Mouse (Mus musculus) midbrain, embryonic 13.5 days (tissue): ENCODE measurements around the gene Ctnna2. TPM values are rescaled to one million over a fixed set of nuclear protein-coding genes. Genes with fewer than 3 reads are reported as not detected.

Source experiments
- ATAC-seq: fragments of 200-750 bp; cut with Nextera tagmentation; 2 replicates; pipeline ENCODE4 v1.8.0; 2017; ENCODE audit warnings: mild to moderate bottlenecking, moderate TSS enrichment, moderate library complexity
- H3K27ac ChIP-seq: fragments of 300-500 bp; sonication (generic); 2 replicates; pipeline ENCODE4 v1.5.1; 2015; ENCODE audit warnings: inconsistent platforms, mild to moderate bottlenecking, moderate library complexity
- H3K27me3 ChIP-seq: fragments of 300-500 bp; sonication (generic); 2 replicates; pipeline ENCODE4 v1.6.1; 2015; ENCODE audit warnings: mild to moderate bottlenecking, inconsistent platforms
- H3K36me3 ChIP-seq: fragments of 300-500 bp; sonication (generic); 2 replicates; pipeline ENCODE4 v1.6.1; 2015; ENCODE audit warnings: mild to moderate bottlenecking, inconsistent platforms
- H3K4me1 ChIP-seq: fragments of 300-500 bp; sonication (generic); replicated peaks from 2 replicates; pipeline ENCODE4 v1.6.1; 2015; ENCODE audit warnings: inconsistent platforms
- H3K4me2 ChIP-seq: fragments of 300-500 bp; sonication (generic); replicated peaks from 2 replicates; pipeline ENCODE4 v1.6.1; 2015; ENCODE audit warnings: moderate library complexity, mild to moderate bottlenecking, inconsistent platforms
- H3K4me3 ChIP-seq: fragments of 300-500 bp; sonication (generic); replicated peaks from 2 replicates; pipeline ENCODE4 v1.5.1; 2015; ENCODE audit warnings: mild to moderate bottlenecking, inconsistent platforms
- H3K9ac ChIP-seq: fragments of 300-500 bp; sonication (generic); replicated peaks from 2 replicates; pipeline ENCODE4 v1.6.1; 2015; ENCODE audit warnings: mild to moderate bottlenecking, inconsistent platforms
- H3K9me3 ChIP-seq: fragments of 300-500 bp; sonication (generic); 2 replicates; pipeline ENCODE4 v1.6.1; 2016; ENCODE audit warnings: mild to moderate bottlenecking, inconsistent platforms
- WGBS: fragments of 180-500 bp; shearing (Covaris S2); methylation state at CpG from one replicate; pipeline ENCODE4 v1.1.7; 2015; 5-methylcytosine and 5-hydroxymethylcytosine counted together
- polyA plus RNA-seq: library from polyadenylated mRNA; unstranded; fragments of >200 nt; fragmentation: Nextera tagmentation; extraction: Ambion mirVana; gene quantifications from 2 replicates; pipeline ENCODE4 v1.2.1, GENCODE M21; 2015

The Ctnna2 gene
- polyA plus RNA-seq, 1 experiment from 2014 or later: 137 TPM

- Histone ChIP-seq H3K9ac (no peak overlapping the region), H3K9me3 (no peaks in the 10 kb centered on the region), H3K4me1 (0 out of 2 replicates have a peak, but pooled peaks cover 2% of the 10 kb centered on the region), H3K27ac (no peak overlapping the region), H3K4me3 (no peak overlapping the region), H3K36me3 (no peaks in the 10 kb centered on the region), H3K27me3 (no peaks in the 10 kb centered on the region), H3K4me2 (no peak overlapping the region)
- ATAC-seq: no peak
- WGBS: 75% methylated on average over 4 of the region's 4 CpGs
These were observed 793.7 kb downstream of the Ctnna2 start for GRCm38 (mm10) chr6:77185751-77186150.

GRCm38 (mm10) chr6:77184896-77185295 is 794.6 kb downstream of the Ctnna2 start:
- H3K4me2 ChIP-seq: no peak overlapping the region
- H3K4me1 ChIP-seq: 0 out of 2 replicates have a peak, but pooled peaks cover 2% of the 10 kb centered on the region
- no peak overlapping the region for H3K27ac ChIP-seq
- 74% methylated on average over 2 of the region's 2 CpGs for WGBS
- no peaks in the 10 kb centered on the region for H3K9me3 ChIP-seq
- H3K4me3 ChIP-seq: no peak overlapping the region
- H3K27me3 ChIP-seq: no peaks in the 10 kb centered on the region
- H3K36me3 ChIP-seq: no peaks in the 10 kb centered on the region
- H3K9ac ChIP-seq: no peak overlapping the region
- ATAC-seq: no peak

GRCm38 (mm10) chr6:77175764-77176163 is 803.7 kb downstream of the Ctnna2 start:
- Histone ChIP-seq H3K4me1 (no peaks in the 10 kb centered on the region), H3K9ac (no peak overlapping the region), H3K27me3 (no peaks in the 10 kb centered on the region), H3K4me2 (no peak overlapping the region), H3K27ac (no peak overlapping the region), H3K4me3 (no peak overlapping the region), H3K9me3 (no peaks in the 10 kb centered on the region), H3K36me3 (no peaks in the 10 kb centered on the region)
- ATAC-seq: no peak
- WGBS: 83% methylated on average over 4 of the region's 4 CpGs

- H3K9ac ChIP-seq: no peak overlapping the region
- no peak for ATAC-seq
These were observed 822.5 kb downstream of the Ctnna2 start for GRCm38 (mm10) chr6:77157028-77157427.

DNA sequence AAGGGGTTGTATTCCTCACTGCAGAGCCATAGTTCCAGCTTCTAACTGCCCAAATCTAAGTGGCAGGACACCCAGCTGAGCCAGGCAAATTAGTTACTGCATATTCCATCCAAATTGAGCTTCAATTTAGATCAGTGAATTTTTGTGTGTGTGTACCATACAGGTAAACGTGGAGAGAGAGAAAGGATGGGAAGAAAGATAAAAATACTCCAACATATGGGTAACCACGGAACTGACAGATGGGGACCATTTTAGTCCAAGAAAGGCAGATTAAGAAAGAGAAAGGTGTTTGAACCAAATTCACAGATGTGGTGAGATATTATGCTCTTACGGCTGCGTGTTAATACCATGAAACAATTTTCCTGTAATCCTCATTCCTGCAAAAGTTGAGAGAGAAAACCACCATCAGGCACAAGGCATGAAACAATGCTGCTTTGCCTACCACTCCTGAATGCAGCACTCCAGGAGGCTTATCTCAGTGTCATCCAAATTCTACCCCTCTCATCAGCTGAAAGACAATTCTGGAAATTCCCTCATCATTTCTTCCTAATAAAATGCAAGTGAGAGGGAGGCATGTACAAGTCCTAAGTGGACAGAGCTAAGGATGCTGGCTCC is 840.1 kb downstream of the Ctnna2 start:
- no peak for ATAC-seq
- Histone ChIP-seq H3K9me3 (no peaks in the 10 kb centered on the region), H3K9ac (no peak overlapping the region), H3K4me1 (no peaks in the 10 kb centered on the region), H3K4me3 (no peak overlapping the region), H3K27ac (no peak overlapping the region), H3K27me3 (no peaks in the 10 kb centered on the region), H3K36me3 (no peaks in the 10 kb centered on the region), H3K4me2 (no peak overlapping the region)
- 69% methylated on average over 4 of the region's 4 CpGs for WGBS

More at GRCm38 (mm10) chr6:77157028-77157427, 822.5 kb downstream of the Ctnna2 start:
- no peaks in the 10 kb centered on the region for H3K27me3 ChIP-seq
- 90% methylated on average over 5 of the region's 5 CpGs for WGBS
- H3K36me3 ChIP-seq: no peaks in the 10 kb centered on the region
- H3K9me3 ChIP-seq: no peaks in the 10 kb centered on the region
- H3K4me3 ChIP-seq: no peak overlapping the region
- no peak overlapping the region for H3K4me2 ChIP-seq
- no peaks in the 10 kb centered on the region for H3K4me1 ChIP-seq
- H3K27ac ChIP-seq: no peak overlapping the region

DNA sequence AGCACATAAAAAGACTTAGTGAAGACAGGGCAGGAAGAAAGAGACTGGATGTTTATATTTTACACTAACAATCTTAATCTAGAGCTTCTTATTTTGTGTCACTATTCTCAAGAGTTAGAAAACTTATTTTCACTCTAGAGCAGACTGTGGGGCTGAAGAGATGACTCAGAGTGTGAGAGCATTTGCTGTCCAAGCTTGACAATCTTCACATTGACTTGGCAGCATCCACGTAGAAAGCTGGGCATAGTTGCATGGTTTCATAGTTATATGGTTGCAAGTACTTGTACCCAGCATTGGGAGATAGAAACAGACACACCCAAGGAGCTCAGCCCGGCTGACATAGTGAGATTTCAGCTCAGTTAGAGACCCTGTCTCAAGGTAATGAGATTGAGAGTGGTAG is 858.6 kb downstream of the Ctnna2 start:
- H3K9ac ChIP-seq: no peak overlapping the region
- H3K27me3 ChIP-seq: no peaks in the 10 kb centered on the region
- H3K4me1 ChIP-seq: 0 out of 2 replicates have a peak, but pooled peaks cover 4% of the 10 kb centered on the region
- ATAC-seq: no peak
- WGBS: 84% methylated on average over 2 of the region's 2 CpGs
- no peak overlapping the region for H3K4me2 ChIP-seq
- H3K4me3 ChIP-seq: no peak overlapping the region
- H3K9me3 ChIP-seq: no peaks in the 10 kb centered on the region
- H3K27ac ChIP-seq: no peak overlapping the region
- no peaks in the 10 kb centered on the region for H3K36me3 ChIP-seq

- Histone ChIP-seq H3K27ac (no peak overlapping the region), H3K4me1 (0 out of 2 replicates have a peak, but pooled peaks cover 4% of the 10 kb centered on the region), H3K9ac (no peak overlapping the region), H3K36me3 (no peaks in the 10 kb centered on the region), H3K4me2 (no peak overlapping the region), H3K4me3 (no peak overlapping the region), H3K27me3 (no peaks in the 10 kb centered on the region), H3K9me3 (no peaks in the 10 kb centered on the region)
- 40% methylated on average over 5 of the region's 5 CpGs for WGBS
- no peak for ATAC-seq
These were observed 859.0 kb downstream of the Ctnna2 start for GRCm38 (mm10) chr6:77120510-77120909.

GRCm38 (mm10) chr6:77109095-77109945 is 870.2 kb downstream of the Ctnna2 start:
- no peak overlapping the region for H3K9ac ChIP-seq
- peak; percentile 53 for ATAC-seq
- 82% methylated on average over 10 of the region's 10 CpGs for WGBS

GRCm38 (mm10) chr6:77101047-77101446 is 878.5 kb downstream of the Ctnna2 start:
- H3K4me1 ChIP-seq: peaks cover 4% of the 10 kb centered on the region; the same call in 1 of the 2 replicates
- H3K27ac ChIP-seq: no peak overlapping the region
- ATAC-seq: peak; percentile 62
- no peak overlapping the region for H3K9ac ChIP-seq
- no peak overlapping the region for H3K4me3 ChIP-seq
- no peaks in the 10 kb centered on the region for H3K36me3 ChIP-seq
- no peak overlapping the region for H3K4me2 ChIP-seq
- H3K27me3 ChIP-seq: no peaks in the 10 kb centered on the region
- 36% methylated on average over 1 of the region's 1 CpGs for WGBS
- H3K9me3 ChIP-seq: no peaks in the 10 kb centered on the region

More at GRCm38 (mm10) chr6:77109095-77109945, 870.2 kb downstream of the Ctnna2 start:
- Histone ChIP-seq H3K4me3 (no peak overlapping the region), H3K9me3 (no peaks in the 10 kb centered on the region), H3K4me2 (no peak overlapping the region), H3K27ac (peak overlapping the region; percentile 6), H3K27me3 (no peaks in the 10 kb centered on the region), H3K36me3 (no peaks in the 10 kb centered on the region), H3K4me1 (peaks cover 21% of the 10 kb centered on the region)

GRCm38 (mm10) chr6:77098540-77098939 is 881.0 kb downstream of the Ctnna2 start:
- H3K9ac ChIP-seq: no peak overlapping the region
- no peaks in the 10 kb centered on the region for H3K27me3 ChIP-seq
- H3K4me2 ChIP-seq: no peak overlapping the region
- H3K36me3 ChIP-seq: no peaks in the 10 kb centered on the region
- H3K4me1 ChIP-seq: peaks cover 4% of the 10 kb centered on the region; the same call in 1 of the 2 replicates
- H3K9me3 ChIP-seq: no peaks in the 10 kb centered on the region
- no peak for ATAC-seq
- WGBS: 95% methylated on average over 1 of the region's 1 CpGs
- H3K27ac ChIP-seq: no peak overlapping the region
- no peak overlapping the region for H3K4me3 ChIP-seq

DNA sequence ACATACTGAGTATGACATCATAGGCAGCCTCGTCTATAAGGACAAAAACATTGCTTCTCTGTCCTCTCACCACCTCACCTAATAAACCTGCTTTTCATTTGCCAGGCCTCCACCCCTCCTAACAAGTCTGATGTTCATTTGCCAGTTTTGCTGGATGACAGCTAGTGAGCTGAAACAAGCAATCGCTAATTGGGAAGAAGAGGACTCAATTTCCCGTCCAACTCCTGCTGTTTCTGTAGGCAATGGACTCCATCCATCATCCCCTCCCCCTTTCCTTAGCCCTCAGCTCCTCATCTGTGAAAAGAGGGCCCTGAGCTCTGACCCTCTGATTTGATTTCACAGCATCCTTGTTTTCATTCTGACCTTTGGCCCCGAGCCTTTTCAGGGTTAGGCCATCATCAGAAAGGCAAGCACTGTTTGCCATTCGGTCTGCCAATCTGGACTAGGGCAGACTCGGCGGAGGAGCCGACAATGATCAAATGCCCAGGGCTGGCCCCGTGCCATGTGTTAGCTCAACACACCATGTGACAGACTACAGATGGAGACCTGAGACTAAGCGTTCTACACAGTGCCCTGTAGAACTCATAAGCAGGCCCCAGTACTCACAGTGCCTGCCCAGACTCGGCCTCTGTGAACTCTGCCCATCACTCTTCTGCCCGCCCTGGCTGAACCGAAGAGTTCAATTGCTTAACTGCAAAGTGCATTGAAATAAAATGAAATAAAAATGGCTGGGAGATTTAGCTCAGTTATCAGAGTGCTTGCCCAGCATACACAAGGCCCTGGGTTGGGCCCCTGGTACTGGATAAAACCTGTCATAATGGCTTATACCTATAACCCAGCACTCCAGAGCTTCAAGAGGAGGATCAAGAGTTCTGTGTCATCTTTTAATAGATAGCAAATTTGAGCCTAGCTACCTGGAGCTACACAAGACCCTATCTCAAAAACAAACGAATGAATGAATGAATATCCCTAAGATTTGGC is 903.8 kb downstream of the Ctnna2 start:
- ATAC-seq: peak; percentile 94

More for the DNA sequence above, 903.8 kb downstream of the Ctnna2 start:
- H3K4me2 ChIP-seq: no peak overlapping the region
- WGBS: 52% methylated on average over 14 of the region's 14 CpGs
- no peak overlapping the region for H3K4me3 ChIP-seq
- H3K9me3 ChIP-seq: no peaks in the 10 kb centered on the region
- H3K27me3 ChIP-seq: peaks cover 3% of the 10 kb centered on the region; the same call in 1 of the 2 replicates
- H3K4me1 ChIP-seq: 0 out of 2 replicates have a peak, but pooled peaks cover 7% of the 10 kb centered on the region
- H3K27ac ChIP-seq: no peak overlapping the region
- no peak overlapping the region for H3K9ac ChIP-seq
- no peaks in the 10 kb centered on the region for H3K36me3 ChIP-seq
